In genomic region chr9:116649086-116649792, GRCm38 (mm10) we compare ENCODE assay signal across 16 mouse cellular contexts.
DNase-seq lines count a peak whose midpoint lies in the region; ATAC-seq and TF ChIP-seq lines count a peak whose summit lies in the region.
"Had no signal": no experiment of that assay in that cellular context is flagged by ENCODE, and none has a peak within 500 bp of the region (broad histone marks: within the 10 kb centered on the region; RNA-seq: fewer than 3 reads in every experiment).

No protein-coding gene starts in this region.

- no peak overlapping the region for H3K27ac ChIP-seq in kidney, postnatal 0 days
- H3K27ac ChIP-seq in kidney, adult 2 months (ENCODE audit: insufficient read depth, low read depth, low read length): no peak overlapping the region
- no peak overlapping the region for H3K27ac ChIP-seq in midbrain, embryonic 11.5 days (ENCODE audit: low read depth, low read length)
- no peak overlapping the region for H3K27ac ChIP-seq in midbrain, embryonic 14.5 days (replicated peaks; ENCODE audit: low read depth, low read length)
- H3K27ac ChIP-seq in embryonic facial prominence, embryonic 10.5 days (replicated peaks): 0 out of 2 replicates have a peak overlapping the region, but pooled peaks have one; percentile 14
- H3K27ac ChIP-seq: embryonic facial prominence, embryonic 13.5 days; macrophage had no signal

- no peak for ATAC-seq in kidney, postnatal 0 days (replicated peaks; ENCODE audit: low FRiP score, low read depth)
- ATAC-seq in midbrain, embryonic 11.5 days (ENCODE audit: low FRiP score): no peak
- no peak for ATAC-seq in midbrain, embryonic 14.5 days (ENCODE audit: low FRiP score, low TSS enrichment)
- ATAC-seq: forebrain, postnatal 0 days; inflammation-experienced regulatory T-cells, adult 6 months; midbrain, embryonic 16.5 days had no signal

- H3K4me1 ChIP-seq in kidney, postnatal 0 days (replicated peaks; ENCODE audit: insufficient read depth, low read length): no peaks in the 10 kb centered on the region
- H3K4me1 ChIP-seq in kidney, adult 2 months (ENCODE audit: control insufficient read depth, insufficient read depth, low read length): no peaks in the 10 kb centered on the region
- H3K4me1 ChIP-seq in midbrain, embryonic 11.5 days (ENCODE audit: control insufficient read depth, insufficient read depth, low read length): peaks cover 3% of the 10 kb centered on the region; the same call in 1 of the 2 replicates
- no peaks in the 10 kb centered on the region for H3K4me1 ChIP-seq in midbrain, embryonic 14.5 days (ENCODE audit: control insufficient read depth, insufficient read depth, low read length)
- H3K4me1 ChIP-seq in embryonic facial prominence, embryonic 10.5 days: peaks cover 26% of the 10 kb centered on the region

- no peak overlapping the region for H3K4me3 ChIP-seq in kidney, postnatal 0 days (replicated peaks; ENCODE audit: low read depth, low read length)
- no peak overlapping the region for H3K4me3 ChIP-seq in kidney, adult 2 months (ENCODE audit: insufficient read depth, low read depth, low read length)
- no peak overlapping the region for H3K4me3 ChIP-seq in midbrain, embryonic 11.5 days (ENCODE audit: low read depth, low read length)
- no peak overlapping the region for H3K4me3 ChIP-seq in midbrain, embryonic 14.5 days (replicated peaks; ENCODE audit: low read depth, low read length)
- H3K4me3 ChIP-seq in embryonic facial prominence, embryonic 10.5 days: no peak overlapping the region
- H3K4me3 ChIP-seq: embryonic facial prominence, embryonic 13.5 days had no signal

- WGBS in kidney, postnatal 0 days: 34% methylated on average over 9 of the region's 9 CpGs
- WGBS in kidney, adult 2 months: 61% methylated on average over 9 of the region's 9 CpGs
- 17% methylated on average over 9 of the region's 9 CpGs for WGBS in midbrain, embryonic 11.5 days
- 16% methylated on average over 9 of the region's 9 CpGs for WGBS in midbrain, embryonic 14.5 days
- WGBS in embryonic facial prominence, embryonic 10.5 days: 22% methylated on average over 9 of the region's 9 CpGs

- no peaks in the 10 kb centered on the region for H3K27me3 ChIP-seq in kidney, postnatal 0 days (ENCODE audit: insufficient read depth, low read length)
- H3K27me3 ChIP-seq in kidney, adult 2 months (replicated peaks; ENCODE audit: control insufficient read depth, insufficient read depth, low read length): no peaks in the 10 kb centered on the region
- H3K27me3 ChIP-seq in midbrain, embryonic 11.5 days (ENCODE audit: control insufficient read depth, insufficient read depth, low read length): no peaks in the 10 kb centered on the region
- no peaks in the 10 kb centered on the region for H3K27me3 ChIP-seq in midbrain, embryonic 14.5 days (ENCODE audit: control insufficient read depth, insufficient read depth, low read length)
- no peaks in the 10 kb centered on the region for H3K27me3 ChIP-seq in embryonic facial prominence, embryonic 10.5 days (replicated peaks; ENCODE audit: low read depth, poor library complexity, severe bottlenecking)
- H3K27me3 ChIP-seq: embryonic facial prominence, embryonic 13.5 days had no signal

- peak; percentile 48 for DNase-seq in kidney, postnatal 0 days (ENCODE audit: low spot score)
- no peak for DNase-seq in kidney, adult 2 months
- peak; percentile 90 for DNase-seq in midbrain, embryonic 11.5 days (ENCODE audit: low spot score, missing footprints)
- no peak for DNase-seq in midbrain, embryonic 14.5 days
- peak; percentile 6 for DNase-seq in brain, embryonic 14.5 days (ENCODE audit: low read depth)
- peak; percentile 31 for DNase-seq in embryonic facial prominence, embryonic 10.5 days (ENCODE audit: low spot score)
- DNase-seq in layer of hippocampus, postnatal 36 days: no peak
- DNase-seq: adrenal gland, adult 2 months; cerebellum, adult 11 months; cerebellum, postnatal 25 days; forebrain, postnatal 0 days; thymus, postnatal 14 days had no signal

- TF ChIP-seq POLR2A in kidney, adult 2 months (IDR thresholded peaks at IDR 0.05; ENCODE audit: low read depth, low read length): no peak
- no peak for TF ChIP-seq POLR2A in brain, embryonic 14.5 days (IDR thresholded peaks at IDR 0.05; ENCODE audit: borderline replicate concordance, extremely low read depth, insufficient read depth, insufficient read length, poor library complexity, severe bottlenecking)

- no peaks in the 10 kb centered on the region for H3K36me3 ChIP-seq in kidney, postnatal 0 days (ENCODE audit: insufficient read depth, low read length)
- H3K36me3 ChIP-seq in kidney, adult 2 months (ENCODE audit: control insufficient read depth, insufficient read depth, low read length): no peaks in the 10 kb centered on the region
- no peaks in the 10 kb centered on the region for H3K36me3 ChIP-seq in midbrain, embryonic 11.5 days (ENCODE audit: control insufficient read depth, insufficient read depth, low read length)
- no peaks in the 10 kb centered on the region for H3K36me3 ChIP-seq in midbrain, embryonic 14.5 days (ENCODE audit: control insufficient read depth, insufficient read depth, low read length)
- H3K36me3 ChIP-seq in embryonic facial prominence, embryonic 10.5 days (replicated peaks): no peaks in the 10 kb centered on the region
- H3K36me3 ChIP-seq: embryonic facial prominence, embryonic 13.5 days had no signal

- no peak overlapping the region for H3K4me2 ChIP-seq in kidney, postnatal 0 days (ENCODE audit: low read length)
- no peak overlapping the region for H3K4me2 ChIP-seq in midbrain, embryonic 11.5 days
- H3K4me2 ChIP-seq in midbrain, embryonic 14.5 days (ENCODE audit: low read length): no peak overlapping the region
- H3K4me2 ChIP-seq: embryonic facial prominence, embryonic 13.5 days had no signal

- H3K9me3 ChIP-seq in kidney, postnatal 0 days (replicated peaks; ENCODE audit: low read length): no peaks in the 10 kb centered on the region
- no peaks in the 10 kb centered on the region for H3K9me3 ChIP-seq in midbrain, embryonic 11.5 days (ENCODE audit: control insufficient read depth, low read length)
- H3K9me3 ChIP-seq in midbrain, embryonic 14.5 days (ENCODE audit: control insufficient read depth, low read length): no peaks in the 10 kb centered on the region
- no peaks in the 10 kb centered on the region for H3K9me3 ChIP-seq in embryonic facial prominence, embryonic 10.5 days
- H3K9me3 ChIP-seq: embryonic facial prominence, embryonic 13.5 days had no signal

- no peak for TF ChIP-seq CTCF in kidney, postnatal 0 days (IDR thresholded peaks at IDR 0.05; ENCODE audit: low read depth)
- TF ChIP-seq CTCF in kidney, adult 2 months (conservative IDR thresholded peaks at IDR 0.05; ENCODE audit: insufficient read depth, insufficient read length, low read depth, low read length): no peak
- no peak for TF ChIP-seq CTCF in brain, embryonic 14.5 days (IDR thresholded peaks at IDR 0.05; ENCODE audit: borderline replicate concordance, extremely low read depth, insufficient read depth, insufficient read length)

- no peak overlapping the region for H3K9ac ChIP-seq in kidney, postnatal 0 days (ENCODE audit: low read depth, low read length)
- no peak overlapping the region for H3K9ac ChIP-seq in midbrain, embryonic 11.5 days (ENCODE audit: low read length)
- H3K9ac ChIP-seq in midbrain, embryonic 14.5 days (replicated peaks; ENCODE audit: low read length): no peak overlapping the region
- H3K9ac ChIP-seq: embryonic facial prominence, embryonic 13.5 days; forebrain, postnatal 0 days had no signal

Comparison
In these comparisons a context has a peak if more than half of its experiments do, and no peak if none do; other contexts are left out.
1. DNase-seq: peak in kidney, postnatal 0 days (single experiment), midbrain, embryonic 11.5 days (single experiment), brain, embryonic 14.5 days (single experiment) and embryonic facial prominence, embryonic 10.5 days (single experiment); none in kidney, adult 2 months (single experiment), midbrain, embryonic 14.5 days (single experiment) and layer of hippocampus, postnatal 36 days (0 of 2).